Mouse (Mus musculus): ENCODE data around the gene Rsph6a. TPM values are rescaled to one million over a fixed set of nuclear protein-coding genes. Genes with fewer than 3 reads are reported as not detected.

Gene Rsph6a
- polyA plus RNA-seq, 2 experiments = not detected

- ATAC-seq (ENCODE audit: insufficient read depth) = peak; percentile 74
- Histone ChIP-seq H3K4me2 (ENCODE audit: low read depth) (peak overlapping the region; percentile 59), H3K9ac (replicated peaks) (peak overlapping the region; percentile 45; the same call in 1 of the 2 replicates), H3K4me3 (ENCODE audit: insufficient read depth in 1 of 2, low read depth in 2 of 2, low read length in 2 of 2) (peak overlapping the region; percentile 13 to 19; a peak in 3 of 4 replicates), H3K27me3 (ENCODE audit: control insufficient read depth, insufficient read depth, low read length) (peaks cover 19% of the 10 kb centered on the region), H3K4me1 (replicated peaks; ENCODE audit: control insufficient read depth in 2 of 2, insufficient read depth in 2 of 2, low read length in 1 of 2) (peaks cover 11 to 12% of the 10 kb centered on the region in 2 experiments), H3K9me3 (ENCODE audit: control insufficient read depth, low read length) (no peaks in the 10 kb centered on the region), H3K36me3 (replicated peaks; ENCODE audit: control insufficient read depth, insufficient read depth, low read depth) (peaks cover 3% of the 10 kb centered on the region; the same call in 1 of the 2 replicates), H3K27ac (no peak overlapping the region)
- DNase-seq (ENCODE audit: low read depth in 3 of 3, low spot score in 3 of 3) = peak; percentile 69 to 79 (median 72)
- WGBS (ENCODE audit: insufficient replicate concordance) = 3% methylated on average over 14 of the region's 14 CpGs
- no peak for TF ChIP-seq EP300 (IDR thresholded peaks at IDR 0.05; ENCODE audit: low read depth)
- TF ChIP-seq CTCF (IDR thresholded peaks at IDR 0.05; ENCODE audit: low read depth) = no peak
Measured at GRCm38 (mm10) chr7:19086042-19086441, 31.6 kb downstream of the Rsph6a start.

DNA sequence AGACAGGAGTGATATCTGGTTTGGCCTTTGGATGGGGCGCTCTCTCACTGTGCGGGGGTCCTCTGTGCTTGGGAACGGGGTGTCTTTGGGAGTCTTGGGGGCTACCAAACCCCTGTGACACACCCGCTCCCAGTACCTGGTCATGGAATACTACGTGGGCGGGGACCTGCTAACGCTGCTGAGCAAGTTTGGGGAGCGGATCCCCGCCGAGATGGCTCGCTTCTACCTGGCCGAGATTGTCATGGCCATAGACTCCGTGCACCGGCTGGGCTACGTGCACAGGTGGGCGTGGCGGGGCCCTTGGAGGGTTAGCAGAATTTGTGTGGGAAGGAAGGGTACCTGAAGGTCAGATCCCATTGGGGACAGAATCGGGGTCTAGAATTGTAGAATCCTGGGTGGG, 32.3 kb downstream of the Rsph6a start:
- no peak for ATAC-seq (ENCODE audit: insufficient read depth)
- WGBS (ENCODE audit: insufficient replicate concordance) = 54% methylated on average over 18 of the region's 18 CpGs
- TF ChIP-seq EP300 (IDR thresholded peaks at IDR 0.05; ENCODE audit: low read depth) = no peak
- TF ChIP-seq CTCF (IDR thresholded peaks at IDR 0.05; ENCODE audit: low read depth) = no peak
- no peak overlapping the region for H3K4me2 ChIP-seq (ENCODE audit: low read depth)
- no peak overlapping the region for H3K27ac ChIP-seq
- H3K9ac ChIP-seq (replicated peaks) = no peak overlapping the region
- H3K4me3 ChIP-seq (ENCODE audit: insufficient read depth in 1 of 2, low read depth in 2 of 2, low read length in 2 of 2) = no peak overlapping the region
- no peaks in the 10 kb centered on the region for H3K36me3 ChIP-seq (replicated peaks; ENCODE audit: control insufficient read depth, insufficient read depth, low read depth)
- DNase-seq (ENCODE audit: low read depth in 3 of 3, low spot score in 3 of 3) = no peak
- H3K27me3 ChIP-seq (ENCODE audit: control insufficient read depth, insufficient read depth, low read length) = peaks cover 22% of the 10 kb centered on the region
- no peaks in the 10 kb centered on the region for H3K9me3 ChIP-seq (ENCODE audit: control insufficient read depth, low read length)
- peaks cover 11 to 12% of the 10 kb centered on the region in 2 experiments for H3K4me1 ChIP-seq (replicated peaks; ENCODE audit: control insufficient read depth in 2 of 2, insufficient read depth in 2 of 2, low read length in 1 of 2)

GRCm38 (mm10) chr7:19088813-19089212, 34.3 kb downstream of the Rsph6a start:
- DNase-seq (ENCODE audit: low read depth in 3 of 3, low spot score in 3 of 3) (no peak), ATAC-seq (ENCODE audit: insufficient read depth) (no peak)
- H3K4me2 ChIP-seq (ENCODE audit: low read depth) = no peak overlapping the region
- no peak overlapping the region for H3K4me3 ChIP-seq (ENCODE audit: insufficient read depth in 1 of 2, low read depth in 2 of 2, low read length in 2 of 2)
- no peak overlapping the region for H3K9ac ChIP-seq (replicated peaks)
- no peak overlapping the region for H3K27ac ChIP-seq
- no peaks in the 10 kb centered on the region for H3K9me3 ChIP-seq (ENCODE audit: control insufficient read depth, low read length)
- no peak for TF ChIP-seq EP300 (IDR thresholded peaks at IDR 0.05; ENCODE audit: low read depth)
- TF ChIP-seq CTCF (IDR thresholded peaks at IDR 0.05; ENCODE audit: low read depth) = peak; percentile 96
- H3K4me1 ChIP-seq (replicated peaks; ENCODE audit: control insufficient read depth in 2 of 2, insufficient read depth in 2 of 2, low read length in 1 of 2) = peaks cover 11 to 15% of the 10 kb centered on the region in 2 experiments
- 24% methylated on average over 10 of the region's 10 CpGs for WGBS (ENCODE audit: insufficient replicate concordance)
- H3K36me3 ChIP-seq (replicated peaks; ENCODE audit: control insufficient read depth, insufficient read depth, low read depth) = no peaks in the 10 kb centered on the region
- peaks cover 33% of the 10 kb centered on the region for H3K27me3 ChIP-seq (ENCODE audit: control insufficient read depth, insufficient read depth, low read length)

DNA sequence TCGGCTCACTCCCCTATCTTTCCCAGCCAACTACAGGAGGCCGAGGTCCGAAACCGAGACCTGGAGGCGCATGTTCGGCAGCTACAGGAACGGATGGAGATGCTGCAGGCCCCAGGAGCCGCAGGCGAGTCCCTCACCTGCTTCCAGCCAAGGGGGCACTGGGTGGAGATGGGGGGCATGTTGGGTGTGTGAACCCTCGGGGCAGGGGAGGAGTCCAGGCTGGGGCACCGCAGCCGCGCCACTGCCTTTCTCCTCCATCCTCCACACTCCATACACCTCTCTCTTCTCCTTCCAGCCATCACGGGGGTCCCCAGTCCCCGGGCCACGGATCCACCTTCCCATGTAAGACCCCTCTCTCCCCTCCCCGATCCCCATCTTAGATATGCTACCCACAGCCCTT, 37.4 kb downstream of the Rsph6a start:
- H3K9ac ChIP-seq (replicated peaks) = no peak overlapping the region
- no peak overlapping the region for H3K4me3 ChIP-seq (ENCODE audit: insufficient read depth in 1 of 2, low read depth in 2 of 2, low read length in 2 of 2)
- no peaks in the 10 kb centered on the region for H3K9me3 ChIP-seq (ENCODE audit: control insufficient read depth, low read length)
- DNase-seq (ENCODE audit: low read depth in 3 of 3, low spot score in 3 of 3) (no peak), ATAC-seq (ENCODE audit: insufficient read depth) (no peak)
- TF ChIP-seq EP300 (IDR thresholded peaks at IDR 0.05; ENCODE audit: low read depth) = no peak
- TF ChIP-seq CTCF (IDR thresholded peaks at IDR 0.05; ENCODE audit: low read depth) = no peak
- peaks cover 0 to 11% of the 10 kb centered on the region in 2 experiments; a peak in 3 of 4 replicates for H3K4me1 ChIP-seq (replicated peaks; ENCODE audit: control insufficient read depth in 2 of 2, insufficient read depth in 2 of 2, low read length in 1 of 2)
- peak overlapping the region; percentile 95 for H3K4me2 ChIP-seq (ENCODE audit: low read depth)
- H3K27ac ChIP-seq = no peak overlapping the region
- H3K27me3 ChIP-seq (ENCODE audit: control insufficient read depth, insufficient read depth, low read length) = peaks cover 55% of the 10 kb centered on the region
- H3K36me3 ChIP-seq (replicated peaks; ENCODE audit: control insufficient read depth, insufficient read depth, low read depth) = no peaks in the 10 kb centered on the region
- WGBS (ENCODE audit: insufficient replicate concordance) = 24% methylated on average over 13 of the region's 17 CpGs

- Histone ChIP-seq H3K27me3 (ENCODE audit: control insufficient read depth, insufficient read depth, low read length) (peaks cover 52% of the 10 kb centered on the region), H3K4me3 (ENCODE audit: insufficient read depth in 1 of 2, low read depth in 2 of 2, low read length in 2 of 2) (peak overlapping the region; percentile 23 to 64), H3K9me3 (ENCODE audit: control insufficient read depth, low read length) (no peaks in the 10 kb centered on the region), H3K9ac (replicated peaks) (no peak overlapping the region), H3K4me1 (replicated peaks; ENCODE audit: control insufficient read depth in 2 of 2, insufficient read depth in 2 of 2, low read length in 1 of 2) (peaks cover 0 to 13% of the 10 kb centered on the region in 2 experiments; a peak in 3 of 4 replicates), H3K4me2 (ENCODE audit: low read depth) (peak overlapping the region; percentile 95), H3K36me3 (replicated peaks; ENCODE audit: control insufficient read depth, insufficient read depth, low read depth) (no peaks in the 10 kb centered on the region), H3K27ac (no peak overlapping the region)
- DNase-seq (ENCODE audit: low read depth in 3 of 3, low spot score in 3 of 3) = no peak
- ATAC-seq (ENCODE audit: insufficient read depth) = peak; percentile 32
- 8% methylated on average over 38 of the region's 38 CpGs for WGBS (ENCODE audit: insufficient replicate concordance)
- TF ChIP-seq EP300 (IDR thresholded peaks at IDR 0.05; ENCODE audit: low read depth) (no peak), CTCF (IDR thresholded peaks at IDR 0.05; ENCODE audit: low read depth) (no peak)
Measured at GRCm38 (mm10) chr7:19092381-19093173, 38.1 kb downstream of the Rsph6a start.
